Mouse (Mus musculus): Measurements from ENCODE around the gene Mme. TPM values are rescaled to one million over a fixed set of nuclear protein-coding genes. Genes with fewer than 3 reads are reported as not detected.

The Mme gene
- 1 to 10 TPM; 5.5 to 9.1 TPM for total RNA-seq (2021)
- long read RNA-seq, experiment 1, partial matches to known transcripts, result 0 of 5 reads
- long read RNA-seq, experiment 1, other reads (novel, unspliced or antisense), result 4 of 5 reads
- long read RNA-seq, experiment 2, partial matches to known transcripts, result 0 of 5 reads
- long read RNA-seq, experiment 2, other reads (novel, unspliced or antisense), result 4 of 5 reads

DNA sequence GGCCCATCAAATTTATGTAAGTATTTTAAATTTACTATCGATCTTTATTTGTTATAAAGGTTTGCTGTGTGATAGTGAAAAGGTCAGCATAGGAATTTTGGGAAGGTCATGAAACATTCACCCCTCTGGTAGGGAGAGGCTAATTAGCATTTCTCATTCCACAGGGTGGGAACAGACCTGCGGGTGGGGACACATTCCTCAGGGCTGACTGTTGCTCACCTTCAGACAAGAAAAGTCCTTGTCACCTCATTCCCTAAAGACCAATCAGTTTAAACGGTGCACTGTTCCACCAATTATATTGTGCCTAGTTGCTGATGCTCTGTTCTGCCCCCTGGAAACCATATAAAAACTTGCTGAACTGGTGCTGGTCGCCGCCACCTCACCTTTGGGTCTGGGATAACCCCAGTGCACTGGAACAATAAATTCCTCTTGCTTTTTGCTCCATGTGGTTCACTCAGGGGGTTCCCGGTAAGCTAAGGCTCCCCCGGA, at the start of gene Mme:
Gene Mme, plus strand, starts transcription at position 439 of the 489 bp plus-strand sequence.
- DNase-seq (ENCODE audit: extremely low spot score in 1 of 2, low spot score in 2 of 2), result no peak
- no peak within 1 kb of the TSS for H3K27ac ChIP-seq
- no peak within 1 kb of the TSS for H3K4me3 ChIP-seq
- intact Hi-C loops (cut with DNase I), result no loop called here
- TF ChIP-seq CTCF (IDR thresholded peaks at IDR 0.05), result no peak

- Histone ChIP-seq H3K4me3 (no peak overlapping the region), H3K27ac (no peak overlapping the region)
- no peak for DNase-seq (ENCODE audit: extremely low spot score in 1 of 2, low spot score in 2 of 2)
- intact Hi-C loops (cut with DNase I), result no loop called here
- no peak for TF ChIP-seq CTCF (IDR thresholded peaks at IDR 0.05)
Measured at GRCm38 (mm10) chr3:63196565-63196964, 44.8 kb upstream of the Mme start.

GRCm38 (mm10) chr3:63198026-63198425, 43.3 kb upstream of the Mme start:
- no peak overlapping the region for H3K27ac ChIP-seq
- H3K4me3 ChIP-seq, result no peak overlapping the region
- intact Hi-C loops (cut with DNase I), result no loop called here
- TF ChIP-seq CTCF (IDR thresholded peaks at IDR 0.05), result no peak
- DNase-seq (ENCODE audit: extremely low spot score in 1 of 2, low spot score in 2 of 2), result no peak

- intact Hi-C loops (cut with DNase I), result no loop called here
- Histone ChIP-seq H3K4me3 (no peak overlapping the region), H3K27ac (no peak overlapping the region)
- TF ChIP-seq CTCF (IDR thresholded peaks at IDR 0.05), result no peak
- no peak for DNase-seq (ENCODE audit: extremely low spot score in 1 of 2, low spot score in 2 of 2)
Measured at GRCm38 (mm10) chr3:63221867-63222591, 19.3 kb upstream of the Mme start.

DNA sequence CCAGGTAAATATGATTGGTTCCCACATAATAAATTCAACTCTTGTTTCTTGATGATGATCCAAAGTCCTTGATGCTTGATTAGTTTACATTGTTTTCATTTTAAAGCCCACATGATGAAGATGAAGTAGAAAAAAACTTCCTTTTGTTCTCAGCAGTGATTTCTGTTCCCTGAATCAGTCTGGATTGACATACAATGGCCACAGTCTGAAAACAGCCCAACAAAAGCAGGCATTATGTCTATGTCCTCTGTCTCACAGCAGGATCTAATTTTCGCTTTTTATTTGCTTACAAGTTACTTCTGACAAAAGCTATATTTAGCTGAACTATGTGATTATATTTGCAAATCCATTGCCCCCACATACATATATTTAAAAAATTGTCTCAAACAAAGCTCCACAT, 17.7 kb upstream of the Mme start:
- intact Hi-C loops (cut with DNase I), result no loop called here

DNA sequence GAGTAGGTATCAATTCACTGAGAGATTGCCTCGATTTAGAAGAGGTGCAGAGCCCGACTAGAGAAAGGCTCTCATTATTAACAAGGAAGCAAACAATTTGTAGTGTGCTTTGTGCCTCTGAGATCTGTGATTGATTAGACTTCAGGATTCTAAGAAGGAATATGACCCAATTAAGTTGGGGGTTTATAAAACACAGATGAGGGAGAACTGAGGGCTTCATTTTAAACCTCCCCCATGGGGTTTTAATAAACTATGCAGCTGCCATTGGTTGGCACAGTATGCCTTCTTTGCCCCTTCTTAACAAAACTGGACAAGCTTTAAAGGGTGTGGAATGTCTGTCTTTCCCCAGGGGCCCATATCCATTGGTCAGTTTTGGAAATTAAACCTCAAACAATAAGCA, 5.4 kb upstream of the Mme start:
- Histone ChIP-seq H3K4me3 (no peak overlapping the region), H3K27ac (no peak overlapping the region)
- no peak for DNase-seq (ENCODE audit: extremely low spot score in 1 of 2, low spot score in 2 of 2)
- intact Hi-C loops (cut with DNase I), result no loop called here
- no peak for TF ChIP-seq CTCF (IDR thresholded peaks at IDR 0.05)

More for the DNA sequence above, 17.7 kb upstream of the Mme start:
- H3K4me3 ChIP-seq, result no peak overlapping the region
- TF ChIP-seq CTCF (IDR thresholded peaks at IDR 0.05), result no peak
- no peak overlapping the region for H3K27ac ChIP-seq
- DNase-seq (ENCODE audit: extremely low spot score in 1 of 2, low spot score in 2 of 2), result no peak

- Histone ChIP-seq H3K4me3 (no peak overlapping the region), H3K27ac (no peak overlapping the region)
- intact Hi-C loops (cut with DNase I), result no loop called here
- DNase-seq (ENCODE audit: extremely low spot score in 1 of 2, low spot score in 2 of 2), result no peak
- TF ChIP-seq CTCF (IDR thresholded peaks at IDR 0.05), result no peak
Measured at GRCm38 (mm10) chr3:63243721-63244120, 2.4 kb downstream of the Mme start.

DNA sequence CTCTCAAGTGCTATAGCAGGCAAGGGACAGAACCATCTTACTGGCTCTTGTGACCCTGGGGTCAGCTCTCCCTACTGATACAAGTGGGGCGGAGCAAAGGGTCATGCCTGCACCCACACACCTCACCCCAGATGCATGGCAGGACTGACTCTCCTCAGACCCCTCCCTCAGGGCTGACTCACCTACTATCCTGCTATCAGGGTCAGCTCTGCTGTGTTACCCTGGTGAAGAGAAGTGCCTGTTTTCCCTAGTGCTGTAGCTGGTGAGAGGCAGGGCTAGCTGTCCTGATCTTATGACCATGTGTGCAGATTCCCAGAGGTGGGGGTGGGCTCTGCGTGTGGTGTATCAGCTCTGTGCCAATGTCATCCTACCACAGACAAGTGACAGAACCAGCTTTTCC, 30.8 kb downstream of the Mme start:
- H3K4me3 ChIP-seq, result no peak overlapping the region
- no peak for TF ChIP-seq CTCF (IDR thresholded peaks at IDR 0.05)
- intact Hi-C loops (cut with DNase I), result no loop called here
- DNase-seq (ENCODE audit: extremely low spot score in 1 of 2, low spot score in 2 of 2), result no peak
- no peak overlapping the region for H3K27ac ChIP-seq

GRCm38 (mm10) chr3:63294316-63294715, 53.0 kb downstream of the Mme start:
- no peak for TF ChIP-seq CTCF (IDR thresholded peaks at IDR 0.05)
- DNase-seq (ENCODE audit: extremely low spot score in 1 of 2, low spot score in 2 of 2), result no peak
- intact Hi-C loops (cut with DNase I), result loop anchor here (10.0 kb wide), 1 partner anchor 370 kb away; no protein-coding TSS in a partner anchor
- H3K4me3 ChIP-seq, result no peak overlapping the region
- H3K27ac ChIP-seq, result no peak overlapping the region

- TF ChIP-seq CTCF (IDR thresholded peaks at IDR 0.05), result no peak
- no peak for DNase-seq (ENCODE audit: extremely low spot score in 1 of 2, low spot score in 2 of 2)
- intact Hi-C loops (cut with DNase I), result loop anchor here (10.0 kb wide), 1 partner anchor 370 kb away; no protein-coding TSS in a partner anchor
- Histone ChIP-seq H3K4me3 (no peak overlapping the region), H3K27ac (no peak overlapping the region)
Measured at GRCm38 (mm10) chr3:63294791-63295190, 53.5 kb downstream of the Mme start.

DNA sequence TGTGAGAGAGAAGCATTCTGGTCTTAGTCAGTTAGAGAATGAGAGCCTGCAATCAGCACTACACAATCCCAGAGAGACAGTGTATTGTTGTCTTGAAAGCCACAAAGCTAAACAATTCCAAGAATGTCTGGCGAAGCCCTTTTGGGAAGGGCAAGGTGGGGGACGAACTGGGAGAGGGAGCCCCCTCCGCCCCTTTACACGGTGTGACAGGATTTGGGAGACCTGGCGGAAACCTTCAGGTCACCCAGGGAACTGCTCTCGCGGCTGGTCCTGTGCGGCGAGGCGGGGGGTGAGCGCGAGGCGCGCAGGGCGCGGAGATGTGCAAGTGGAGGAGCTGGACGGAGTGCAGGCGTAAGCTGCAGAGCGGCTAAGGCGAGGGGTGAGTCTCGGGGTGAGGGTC, 53.9 kb downstream of the Mme start:
- DNase-seq (ENCODE audit: extremely low spot score in 1 of 2, low spot score in 2 of 2), result peak; percentile 22 to 27
- H3K27ac ChIP-seq, result no peak overlapping the region
- H3K4me3 ChIP-seq, result peak overlapping the region; percentile 69
- peak; percentile 29 for TF ChIP-seq CTCF (IDR thresholded peaks at IDR 0.05)
- intact Hi-C loops (cut with DNase I), result loop anchor here (10.0 kb wide), 1 partner anchor 370 kb away; no protein-coding TSS in a partner anchor

DNA sequence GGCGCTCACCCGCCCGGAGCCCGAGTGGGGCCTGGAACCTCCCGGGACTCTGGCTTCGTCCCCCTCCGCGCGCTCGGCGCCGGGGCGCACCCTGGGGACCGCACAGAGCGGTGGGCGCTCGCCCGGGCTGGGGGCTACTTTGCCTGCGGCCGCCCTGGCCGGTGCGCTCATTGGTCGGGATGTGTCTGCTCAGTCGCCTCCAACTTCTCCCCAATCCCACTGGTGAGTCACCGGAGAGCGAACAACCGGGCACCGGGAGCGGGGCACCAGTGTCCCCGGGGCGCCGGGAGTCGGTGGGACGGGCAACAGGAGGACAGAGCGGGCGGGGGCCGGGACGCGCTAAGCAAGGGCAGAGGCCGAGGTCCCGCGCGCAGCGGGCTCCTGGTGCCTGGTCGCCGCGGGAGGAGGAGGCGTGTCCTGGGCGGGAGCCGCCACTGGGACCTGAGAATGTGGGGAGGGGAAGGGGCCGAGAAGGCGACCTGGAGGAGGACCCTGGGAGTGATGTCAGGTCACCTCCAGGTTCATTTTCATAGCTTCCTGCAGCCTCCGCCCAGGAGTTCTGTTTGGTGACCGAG, 54.4 kb downstream of the Mme start:
- DNase-seq (ENCODE audit: extremely low spot score in 1 of 2, low spot score in 2 of 2), result peak; percentile 28 to 34
- Histone ChIP-seq H3K4me3 (peak overlapping the region; percentile 69), H3K27ac (no peak overlapping the region)
- no peak for TF ChIP-seq CTCF (IDR thresholded peaks at IDR 0.05)
- intact Hi-C loops (cut with DNase I), result loop anchor here (10.0 kb wide), 1 partner anchor 371 kb away; no protein-coding TSS in a partner anchor

Measured in left cerebral cortex, adult 2 months (tissue).